Comparison of ENCODE assay signal across 9 mouse cellular contexts in the genomic region with DNA sequence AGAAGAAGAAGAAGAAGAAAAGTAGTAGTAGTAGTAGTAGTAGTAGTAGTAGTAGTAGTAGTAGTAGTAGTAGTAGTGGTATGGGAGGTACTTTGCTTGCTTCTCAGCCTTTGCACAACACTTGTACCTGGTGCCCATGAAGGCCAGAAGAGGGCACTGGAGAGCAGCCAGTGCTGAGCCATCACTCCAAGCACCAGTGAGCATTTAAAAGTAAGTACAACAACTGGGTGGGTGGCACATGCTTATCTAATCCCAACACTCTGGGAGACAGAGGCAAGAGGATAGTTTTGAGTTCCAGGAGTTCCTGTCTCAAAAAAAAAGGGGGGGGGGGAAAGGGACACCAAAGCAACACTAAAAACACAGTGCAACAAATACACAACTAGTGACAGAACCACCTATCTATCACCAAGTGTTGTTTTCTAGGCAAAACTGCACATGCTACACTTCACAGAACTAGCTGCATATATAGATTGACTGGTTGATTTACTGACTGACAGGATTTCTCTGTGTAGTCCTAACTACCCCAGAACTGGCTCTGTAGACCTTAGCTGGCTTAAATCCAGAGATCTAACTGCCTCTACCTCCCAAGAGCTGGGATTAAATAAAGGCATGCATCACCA. TPM values are rescaled to one million over a fixed set of nuclear protein-coding genes. Genes with fewer than 3 reads are reported as not detected.
DNase-seq lines count a peak whose midpoint lies in the region; ATAC-seq lines count a peak whose summit lies in the region.
"Had no signal": no experiment of that assay in that cellular context is flagged by ENCODE, and none has a peak within 500 bp of the region (broad histone marks: within the 10 kb centered on the region; RNA-seq: fewer than 3 reads in every experiment).

No protein-coding gene starts in this region.

- 0 out of 2 replicates have a peak, but pooled peaks have one; percentile 36 for ATAC-seq in heart, embryonic 12.5 days (ENCODE audit: insufficient number of reproducible peaks, low FRiP score)
- ATAC-seq in CD4-positive, CD25-positive, alpha-beta regulatory T cell, adult 4 months, result peak; percentile 73
- ATAC-seq in liver, embryonic 16.5 days (ENCODE audit: low read depth), result peak; percentile 88

- H3K27ac ChIP-seq in heart, embryonic 12.5 days (ENCODE audit: poor library complexity, severe bottlenecking), result no peak overlapping the region
- peak overlapping the region; percentile 46 for H3K27ac ChIP-seq in liver, embryonic 16.5 days (ENCODE audit: low read length)

- H3K27me3 ChIP-seq in heart, embryonic 12.5 days (replicated peaks), result no peaks in the 10 kb centered on the region
- H3K27me3 ChIP-seq in erythroblast, embryonic 14.5 days (ENCODE audit: control insufficient read depth), result no peaks in the 10 kb centered on the region
- H3K27me3 ChIP-seq in liver, embryonic 16.5 days (ENCODE audit: control insufficient read depth, insufficient read depth, low read depth, low read length), result no peaks in the 10 kb centered on the region

- H3K9me3 ChIP-seq in heart, embryonic 12.5 days (replicated peaks), result no peaks in the 10 kb centered on the region
- H3K9me3 ChIP-seq in erythroblast, embryonic 14.5 days (ENCODE audit: control insufficient read depth, low read length), result no peaks in the 10 kb centered on the region
- no peaks in the 10 kb centered on the region for H3K9me3 ChIP-seq in liver, embryonic 16.5 days (replicated peaks; ENCODE audit: control insufficient read depth, low read length)

- intact Hi-C loops in heart, postnatal 25 days (cut with DNase I), result no loop called here

- no peak overlapping the region for H3K9ac ChIP-seq in heart, embryonic 12.5 days
- no peak overlapping the region for H3K9ac ChIP-seq in liver, embryonic 16.5 days (ENCODE audit: low read depth, low read length)

- peaks cover 11% of the 10 kb centered on the region for H3K36me3 ChIP-seq in heart, embryonic 12.5 days
- H3K36me3 ChIP-seq in erythroblast, embryonic 14.5 days (ENCODE audit: control insufficient read depth), result peaks cover 59% of the 10 kb centered on the region
- peaks cover 5% of the 10 kb centered on the region; the same call in 1 of the 2 replicates for H3K36me3 ChIP-seq in liver, embryonic 16.5 days (ENCODE audit: control insufficient read depth, insufficient read depth)

- no peak overlapping the region for H3K4me3 ChIP-seq in heart, embryonic 12.5 days
- H3K4me3 ChIP-seq in erythroblast, embryonic 14.5 days (replicated peaks), result peak overlapping the region; percentile 1
- no peak overlapping the region for H3K4me3 ChIP-seq in liver, embryonic 16.5 days (ENCODE audit: low read depth, low read length)
- H3K4me3 ChIP-seq: myocyte had no signal

- DNase-seq in heart, postnatal 25 days (ENCODE audit: low spot score), result no peak
- DNase-seq in adrenal gland, postnatal 25 days, result peak; percentile 51
- DNase-seq in spleen, postnatal 10 days (ENCODE audit: low spot score in 2 of 2), result peak; percentile 49 to 77
- no peak for DNase-seq in layer of hippocampus, postnatal 14 days (ENCODE audit: low spot score in 2 of 2)

- no peak overlapping the region for H3K4me2 ChIP-seq in heart, embryonic 12.5 days
- H3K4me2 ChIP-seq in liver, embryonic 16.5 days (ENCODE audit: low read depth, low read length), result no peak overlapping the region

- no peaks in the 10 kb centered on the region; the same call in 1 of the 2 replicates for H3K4me1 ChIP-seq in heart, embryonic 12.5 days (replicated peaks)
- H3K4me1 ChIP-seq in erythroblast, embryonic 14.5 days (ENCODE audit: control insufficient read depth), result peaks cover 57% of the 10 kb centered on the region
- H3K4me1 ChIP-seq in liver, embryonic 16.5 days (ENCODE audit: control insufficient read depth, low read depth, low read length), result peaks cover 9% of the 10 kb centered on the region

RNA-seq across cellular contexts. Expression of gene Supt16, which starts 6.4 kb away (rescaled TPM):
- polyA plus RNA-seq in heart, embryonic 12.5 days (2016; fragmentation: Nextera tagmentation; extraction: Ambion mirVana), result 35.8 and 36.5 TPM in 2 replicates
- total RNA-seq in heart, postnatal 25 days (2021), result 10 to 100 TPM; 22.1 to 23.3 TPM
- 10 to 100 TPM; 37.9 to 39.5 TPM for polyA plus RNA-seq in CD4-positive, CD25-positive, alpha-beta regulatory T cell, adult 4 months (2017; shearing (Covaris generic))
- total RNA-seq in adrenal gland, postnatal 25 days (2021), result 60.0 and 61.3 TPM in 2 replicates
- 2.0 and 2.6 TPM in 2 replicates for polyA plus RNA-seq in erythroblast, embryonic 14.5 days (2012)
- polyA plus RNA-seq in liver, embryonic 16.5 days (2015; fragmentation: Nextera tagmentation; extraction: Ambion mirVana), result 26.2 and 28.5 TPM in 2 replicates
- 10 to 100 TPM; 48.3 TPM for total RNA-seq in layer of hippocampus, postnatal 14 days (2021)

Comparison
In these comparisons a context has a peak if more than half of its experiments do, and no peak if none do; other contexts are left out.
1. ATAC-seq: peak in every context shown above with its lines; median percentile 88 in liver, embryonic 16.5 days; 73 in CD4-positive, CD25-positive, alpha-beta regulatory T cell, adult 4 months; 36 in heart, embryonic 12.5 days.
2. DNase-seq: peak in adrenal gland, postnatal 25 days (single experiment) and spleen, postnatal 10 days (2 of 2); none in heart, postnatal 25 days (single experiment) and layer of hippocampus, postnatal 14 days (0 of 2).